Mouse (Mus musculus): Measurements from ENCODE around the gene Sgsm1.

DNA sequence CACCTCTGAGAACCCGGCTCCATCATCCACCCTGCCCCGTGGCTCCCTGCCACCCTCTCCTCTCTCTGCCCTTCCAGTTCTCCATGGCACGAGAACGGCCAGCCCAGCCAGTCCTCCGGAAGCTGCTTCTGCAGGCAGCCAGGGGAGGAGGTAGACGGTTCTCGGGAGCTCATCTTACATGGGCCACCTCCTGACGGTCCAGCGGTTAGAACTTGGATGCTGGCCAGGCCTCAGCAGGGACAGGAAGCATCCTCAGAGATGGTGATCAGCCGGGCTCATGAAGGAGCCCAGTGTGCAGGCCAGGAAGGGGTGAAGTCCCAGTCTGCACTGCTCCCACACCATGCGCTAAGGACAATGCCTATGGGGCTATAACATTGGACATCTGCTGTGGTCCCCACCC lies 96.1 kb downstream of the Sgsm1 start:
- TF ChIP-seq ZNF384 (IDR thresholded peaks at IDR 0.05; ENCODE audit: low read depth, low read length) (no peak), CHD2 (IDR thresholded peaks at IDR 0.05; ENCODE audit: low read depth, low read length) (no peak), MAFK (IDR thresholded peaks at IDR 0.05; ENCODE audit: insufficient read depth, low read depth, low read length) (no peak), HCFC1 (IDR thresholded peaks at IDR 0.05; ENCODE audit: borderline replicate concordance, insufficient read depth, low read length) (no peak), ZC3H11A (IDR thresholded peaks at IDR 0.05; ENCODE audit: borderline replicate concordance, low read depth, low read length) (no peak)

Data from ES-E14 (cell line).